Mouse (Mus musculus): ENCODE measurements at regions not wholly inside any gene's neighbourhood (a gene's known extent, or its start where the extent isn't known, plus 50 kb on each side); places are given as distances from the start of the nearest gene placed in this dataset.

GRCm38 (mm10) chr15:38425506-38425905, 1000.2 kb downstream of the 4930447A16Rik start:
- TF ChIP-seq CTCF (IDR thresholded peaks at IDR 0.05; ENCODE audit: borderline replicate concordance, extremely low read depth, insufficient read depth, insufficient read length): no peak
- no peak for TF ChIP-seq POLR2A (IDR thresholded peaks at IDR 0.05; ENCODE audit: borderline replicate concordance, extremely low read depth, insufficient read depth, insufficient read length, poor library complexity, severe bottlenecking)

Measured in brain, embryonic 14.5 days (tissue).